Mouse (Mus musculus): ENCODE results near the gene Iqcj.
A peak's percentile ranks its signal among the peaks of the same experiment; 100 is the strongest.

The Iqcj gene

GRCm38 (mm10) chr3:67954459-67955065, 62.5 kb downstream of the Iqcj start:
- no peak for DNase-seq (ENCODE audit: low spot score in 2 of 2)

GRCm38 (mm10) chr3:67959672-67960071, 67.7 kb downstream of the Iqcj start:
- no peak for DNase-seq (ENCODE audit: low spot score in 2 of 2)

GRCm38 (mm10) chr3:67960133-67960532, 68.1 kb downstream of the Iqcj start:
- DNase-seq (ENCODE audit: low spot score in 2 of 2), result no peak

GRCm38 (mm10) chr3:67960727-67961126, 68.7 kb downstream of the Iqcj start:
- no peak for DNase-seq (ENCODE audit: low spot score in 2 of 2)

DNA sequence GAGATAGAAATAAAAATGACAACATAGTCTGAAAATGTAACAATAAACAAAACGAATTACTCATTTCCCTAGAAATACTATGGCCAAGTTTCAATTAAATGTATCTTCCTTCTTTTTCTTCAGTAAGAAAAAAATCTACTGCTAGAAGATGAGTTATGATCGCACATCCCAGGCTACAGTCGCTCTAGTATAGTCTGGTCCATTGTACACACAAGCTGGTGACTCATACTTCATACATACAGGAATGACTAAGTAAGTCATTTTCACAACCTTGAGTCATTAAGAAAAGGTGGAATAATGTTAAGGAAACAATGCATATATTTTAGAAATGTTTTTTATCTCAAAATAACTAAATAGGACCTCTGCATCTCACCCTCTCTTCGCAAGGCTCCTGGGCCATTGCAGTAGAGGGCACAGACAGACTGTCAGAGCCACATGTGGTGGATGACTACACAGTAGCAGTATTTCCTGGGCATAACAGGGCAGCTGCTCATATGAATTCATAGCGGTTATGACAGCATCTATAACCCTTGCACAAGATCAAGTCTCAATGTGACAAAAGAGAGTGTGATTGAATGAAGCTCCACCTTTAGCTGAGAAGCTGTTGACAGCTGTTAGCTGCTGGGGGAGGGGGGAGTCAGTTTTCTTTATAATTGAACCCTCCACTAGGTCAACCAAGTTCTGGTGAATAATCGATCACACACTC, 70.1 kb downstream of the Iqcj start:
- no peak for DNase-seq (ENCODE audit: low spot score in 2 of 2)

DNA sequence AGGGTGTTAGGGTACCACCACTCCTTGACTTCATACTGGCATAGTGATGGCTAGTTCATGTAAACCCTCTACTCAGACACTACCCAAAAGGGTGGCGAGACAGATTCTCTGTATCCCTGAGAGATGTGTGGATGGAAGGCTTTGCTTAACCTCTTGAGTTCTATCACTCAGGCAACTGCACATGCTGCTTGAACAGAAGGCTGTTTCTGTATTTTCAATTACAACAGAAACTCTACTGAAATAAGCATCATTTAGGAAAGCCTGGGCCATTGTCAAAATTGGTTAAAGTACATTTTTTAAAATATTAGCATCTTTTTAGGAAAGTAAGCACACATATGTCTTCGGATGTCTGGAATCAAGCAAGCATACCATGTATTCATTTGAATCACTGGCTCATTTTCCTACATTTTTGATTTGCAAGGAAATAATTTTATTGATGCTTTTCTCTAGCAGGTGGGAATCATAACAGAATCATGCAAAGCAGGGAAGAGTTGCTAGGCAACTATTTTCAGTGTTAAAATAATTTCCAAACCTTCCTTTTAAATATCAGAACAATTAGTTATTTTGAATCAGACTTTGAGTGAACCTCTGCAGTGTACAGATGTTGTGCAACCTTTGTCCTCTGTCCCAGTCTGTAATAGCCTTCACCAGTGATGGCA, 82.4 kb downstream of the Iqcj start:
- no peak for DNase-seq (ENCODE audit: low spot score in 2 of 2)

- DNase-seq (ENCODE audit: low spot score in 2 of 2), result no peak
Observed at GRCm38 (mm10) chr3:67980006-67980405, 88.0 kb downstream of the Iqcj start.

GRCm38 (mm10) chr3:67983329-67983728, 91.3 kb downstream of the Iqcj start:
- no peak for DNase-seq (ENCODE audit: low spot score in 2 of 2)

- no peak for DNase-seq (ENCODE audit: low spot score in 2 of 2)
Observed at GRCm38 (mm10) chr3:68002415-68002814, 110.4 kb downstream of the Iqcj start.

GRCm38 (mm10) chr3:68012342-68012741, 120.3 kb downstream of the Iqcj start:
- no peak for DNase-seq (ENCODE audit: low spot score in 2 of 2)

- DNase-seq (ENCODE audit: low spot score in 2 of 2), result no peak
Observed at GRCm38 (mm10) chr3:68015786-68016185, 123.8 kb downstream of the Iqcj start.

DNA sequence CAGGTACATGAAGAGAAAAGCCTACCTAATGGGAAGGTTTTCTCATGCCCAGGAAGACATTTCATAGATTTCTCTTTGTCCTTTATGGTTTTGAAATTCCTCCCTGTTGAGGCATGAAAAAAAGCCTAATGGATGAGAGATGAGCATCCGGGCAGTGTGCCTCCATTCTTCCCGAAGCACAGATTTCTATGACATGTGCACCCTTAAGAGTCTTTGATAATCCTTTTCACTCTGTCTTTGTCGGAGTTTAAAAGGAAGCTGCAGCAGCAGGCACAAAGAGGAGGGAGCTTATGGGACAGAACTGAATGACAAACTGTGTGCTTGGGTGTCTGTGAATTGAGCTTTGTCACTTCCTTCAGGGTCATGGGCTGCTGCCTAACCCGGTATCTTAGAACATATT, 127.4 kb downstream of the Iqcj start:
- no peak for DNase-seq (ENCODE audit: low spot score in 2 of 2)

GRCm38 (mm10) chr3:68036097-68036496, 144.1 kb downstream of the Iqcj start:
- DNase-seq (ENCODE audit: low spot score in 2 of 2), result no peak

- DNase-seq (ENCODE audit: low spot score in 2 of 2), result no peak
Observed at GRCm38 (mm10) chr3:68042951-68043350, 150.9 kb downstream of the Iqcj start.

- no peak for DNase-seq (ENCODE audit: low spot score in 2 of 2)
Observed at GRCm38 (mm10) chr3:68045475-68046416, 153.7 kb downstream of the Iqcj start.

GRCm38 (mm10) chr3:68053538-68053937, 161.5 kb downstream of the Iqcj start:
- no peak for DNase-seq (ENCODE audit: low spot score in 2 of 2)

- DNase-seq (ENCODE audit: low spot score in 2 of 2), result no peak
Observed at GRCm38 (mm10) chr3:68055071-68055470, 163.1 kb downstream of the Iqcj start.

- DNase-seq (ENCODE audit: low spot score in 2 of 2), result peak; percentile 24 to 61
Observed at GRCm38 (mm10) chr3:68056373-68057275, 164.6 kb downstream of the Iqcj start.

DNA sequence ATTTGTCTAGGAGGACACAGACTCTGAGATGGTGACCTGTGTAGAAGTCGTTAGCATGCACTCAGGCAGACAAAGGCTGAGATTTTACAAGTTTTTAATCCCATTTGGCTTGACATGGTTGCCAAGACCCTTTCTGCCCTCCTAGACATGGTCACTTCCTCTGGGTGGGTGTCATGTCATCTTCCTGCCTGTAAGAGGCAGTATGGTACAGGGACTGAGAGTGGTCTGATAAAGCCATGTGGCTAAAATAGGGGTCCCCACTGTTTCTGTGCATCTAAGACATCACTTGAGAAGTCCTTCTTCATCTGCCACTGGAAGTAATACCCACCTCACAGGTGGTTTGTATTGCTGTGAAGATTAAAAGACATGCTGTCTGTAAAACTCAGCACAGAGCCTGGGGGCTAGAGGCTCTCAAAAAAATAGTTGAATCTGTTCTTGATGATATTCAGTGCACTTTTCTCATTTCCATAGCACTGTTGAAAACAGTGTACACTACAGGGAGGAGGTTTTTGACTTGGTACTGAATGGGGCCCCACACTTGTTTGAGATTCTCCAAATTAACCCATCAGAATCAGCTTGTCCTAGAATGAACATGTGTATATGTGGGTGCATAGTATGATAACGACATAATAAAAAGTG, 167.3 kb downstream of the Iqcj start:
- no peak for DNase-seq (ENCODE audit: low spot score in 2 of 2)

GRCm38 (mm10) chr3:68064731-68065130, 172.7 kb downstream of the Iqcj start, which contains the start of gene Schip1:
Gene Schip1, plus strand, starts transcription at chr3:68064802.
- DNase-seq (ENCODE audit: low spot score in 2 of 2), result no peak

Data from heart, adult 9 months (tissue).